14 mouse cellular contexts compared by ENCODE assay signal in the genomic region with DNA sequence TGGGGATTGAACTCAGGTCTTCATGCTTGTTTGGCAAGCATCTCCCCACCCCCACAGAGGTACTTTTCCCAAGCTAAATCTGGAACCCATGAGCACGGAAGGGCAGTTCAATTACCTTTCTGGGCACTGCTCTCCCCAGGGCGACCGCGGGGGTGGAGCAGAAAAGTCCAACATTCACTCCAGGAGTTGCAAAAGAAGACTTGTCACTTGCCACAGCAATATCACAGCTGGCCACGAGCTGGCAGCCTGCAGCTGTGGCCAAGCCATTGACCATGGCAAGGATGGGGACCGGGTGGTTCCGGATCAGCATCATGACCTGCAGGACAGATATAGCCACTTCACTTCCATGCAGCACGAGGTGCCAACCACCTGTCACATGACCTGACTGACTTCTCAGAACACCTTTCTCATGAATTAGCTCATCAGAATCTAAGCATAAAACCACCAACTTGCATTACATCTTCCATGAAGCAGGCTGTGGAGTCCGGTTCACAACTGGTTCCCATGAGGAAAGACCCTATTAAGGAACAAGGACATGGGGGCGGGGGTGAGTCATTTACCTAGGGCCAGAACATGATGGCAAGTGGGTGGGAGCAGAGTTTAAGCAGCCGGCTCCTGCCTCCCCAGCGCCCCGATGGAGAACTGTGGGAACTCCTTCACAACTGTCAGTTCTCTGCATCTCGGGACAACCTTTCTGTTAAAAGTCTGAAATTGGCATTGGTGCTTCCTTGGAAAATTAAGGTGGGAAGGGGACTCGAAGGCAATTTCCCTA. TPM values are rescaled to one million over a fixed set of nuclear protein-coding genes. Genes with fewer than 3 reads are reported as not detected.
DNase-seq lines count a peak whose midpoint lies in the region; ATAC-seq and TF ChIP-seq lines count a peak whose summit lies in the region.
"Had no signal": no experiment of that assay in that cellular context is flagged by ENCODE, and none has a peak within 500 bp of the region (broad histone marks: within the 10 kb centered on the region; RNA-seq: fewer than 3 reads in every experiment).

No protein-coding gene starts in this region.

- H3K4me1 ChIP-seq in liver, adult 2 months (ENCODE audit: control insufficient read depth, insufficient read depth, low read length) = peaks cover 21% of the 10 kb centered on the region
- no peaks in the 10 kb centered on the region for H3K4me1 ChIP-seq in liver, embryonic 11.5 days (replicated peaks; ENCODE audit: control insufficient read depth, insufficient read depth, low read length)
- peaks cover 22% of the 10 kb centered on the region for H3K4me1 ChIP-seq in embryonic facial prominence, embryonic 10.5 days

- H3K9me3 ChIP-seq in liver, embryonic 11.5 days (ENCODE audit: control insufficient read depth, low read length) = no peaks in the 10 kb centered on the region
- H3K9me3 ChIP-seq in embryonic facial prominence, embryonic 10.5 days = no peaks in the 10 kb centered on the region
- H3K9me3 ChIP-seq: G1E; hindbrain, embryonic 10.5 days; liver, embryonic 13.5 days had no signal

- H3K4me3 ChIP-seq in liver, adult 2 months (ENCODE audit: insufficient read depth, low read depth, low read length) = no peak overlapping the region
- no peak overlapping the region for H3K4me3 ChIP-seq in liver, embryonic 11.5 days (ENCODE audit: low read depth, low read length)
- no peak overlapping the region for H3K4me3 ChIP-seq in embryonic facial prominence, embryonic 10.5 days
- H3K4me3 ChIP-seq: heart, adult 2 months; hindbrain, embryonic 10.5 days; liver, embryonic 13.5 days had no signal

- no peak overlapping the region for H3K9ac ChIP-seq in liver, adult 2 months (ENCODE audit: low read depth, low read length)
- H3K9ac ChIP-seq in liver, embryonic 11.5 days (ENCODE audit: low read depth, low read length) = no peak overlapping the region
- H3K9ac ChIP-seq: liver, embryonic 13.5 days had no signal

- peak; percentile 81 for TF ChIP-seq CTCF in liver, adult 2 months (IDR thresholded peaks at IDR 0.05; ENCODE audit: low read depth, low read length)

- H3K36me3 ChIP-seq in liver, adult 2 months (ENCODE audit: control insufficient read depth, insufficient read depth, low read length) = peaks cover 3% of the 10 kb centered on the region
- no peaks in the 10 kb centered on the region for H3K36me3 ChIP-seq in liver, embryonic 11.5 days (ENCODE audit: control insufficient read depth, insufficient read depth, low read length)
- H3K36me3 ChIP-seq in embryonic facial prominence, embryonic 10.5 days (replicated peaks) = no peaks in the 10 kb centered on the region
- H3K36me3 ChIP-seq: G1E; hindbrain, embryonic 10.5 days; liver, embryonic 13.5 days had no signal

- DNase-seq in adrenal gland, adult 2 months = peak; percentile 48
- DNase-seq in adrenal gland, postnatal 4 days (ENCODE audit: low spot score in 2 of 2) = no peak
- DNase-seq in liver, adult 2 months (ENCODE audit: extremely low read depth, low read depth, low spot score) = peak; percentile 97
- DNase-seq in liver, embryonic 11.5 days (ENCODE audit: low spot score) = no peak
- peak; percentile 28 for DNase-seq in embryonic facial prominence, embryonic 10.5 days (ENCODE audit: low spot score)
- peak; percentile 29 for DNase-seq in lung, postnatal 25 days (ENCODE audit: low spot score)
- DNase-seq in c-Kit-positive CD71-positive TER-119-positive erythroid progenitor cells, embryonic 14.5 days (ENCODE audit: low spot score) = no peak
- DNase-seq: cerebellum, postnatal 25 days; heart, adult 2 months; liver, embryonic 13.5 days; spleen, adult 18-20 months had no signal

- H3K4me2 ChIP-seq in liver, embryonic 11.5 days = no peak overlapping the region
- H3K4me2 ChIP-seq: liver, embryonic 13.5 days had no signal

- ATAC-seq in liver, embryonic 11.5 days (replicated peaks; ENCODE audit: low FRiP score) = no peak
- no peak for ATAC-seq in frontal cortex, adult (ENCODE audit: low TSS enrichment)

- TF ChIP-seq POLR2A in liver, adult 2 months (IDR thresholded peaks at IDR 0.05; ENCODE audit: extremely low read depth, insufficient read depth, low read length) = no peak

- WGBS in liver, adult 2 months = 33% methylated on average over 15 of the region's 15 CpGs
- 74% methylated on average over 15 of the region's 15 CpGs for WGBS in liver, embryonic 11.5 days
- WGBS in embryonic facial prominence, embryonic 10.5 days = 75% methylated on average over 15 of the region's 15 CpGs

- H3K79me2 ChIP-seq in liver, adult 2 months (ENCODE audit: control insufficient read depth, insufficient read depth, low read length) = no peaks in the 10 kb centered on the region

- no peaks in the 10 kb centered on the region for H3K27me3 ChIP-seq in liver, adult 2 months (ENCODE audit: control insufficient read depth, insufficient read depth, low read length)
- peaks cover 3% of the 10 kb centered on the region; the same call in 1 of the 2 replicates for H3K27me3 ChIP-seq in liver, embryonic 11.5 days (replicated peaks; ENCODE audit: control insufficient read depth, insufficient read depth, low read length)
- no peaks in the 10 kb centered on the region for H3K27me3 ChIP-seq in embryonic facial prominence, embryonic 10.5 days (replicated peaks; ENCODE audit: low read depth, poor library complexity, severe bottlenecking)

- H3K27ac ChIP-seq in liver, adult 2 months (replicated peaks; ENCODE audit: insufficient read depth, low read depth, low read length) = peak overlapping the region; percentile 71
- no peak overlapping the region for H3K27ac ChIP-seq in liver, embryonic 11.5 days (ENCODE audit: low read depth, low read length)
- H3K27ac ChIP-seq in embryonic facial prominence, embryonic 10.5 days (replicated peaks) = no peak overlapping the region
- H3K27ac ChIP-seq: heart, adult 2 months; hindbrain, embryonic 10.5 days; liver, embryonic 13.5 days had no signal

RNA-seq across cellular contexts. Expression of gene Echdc3, which starts 17.2 kb away (rescaled TPM):
- total RNA-seq in adrenal gland, adult 2 months (2021) = 10 to 100 TPM; 40.3 to 69.0 TPM
- 58.0 and 70.1 TPM in 2 replicates for polyA plus RNA-seq in adrenal gland, adult 2 months (2012; rRNA removed)
- 10 to 100 TPM; 46.5 to 52.3 TPM for total RNA-seq in adrenal gland, postnatal 4 days (2021)
- 101 and 103 TPM in 2 replicates for total RNA-seq in liver, adult 2 months (2014; rRNA removed)
- 125 and 139 TPM in 2 replicates for polyA plus RNA-seq in liver, adult 2 months (2012; rRNA removed)
- polyA plus RNA-seq in liver, embryonic 11.5 days (2014; fragmentation: Nextera tagmentation; extraction: Ambion mirVana) = 5.3 and 6.4 TPM in 2 replicates
- 2.5 and 3.1 TPM in 2 replicates for polyA plus RNA-seq in embryonic facial prominence, embryonic 10.5 days (2016; fragmentation: Nextera tagmentation; extraction: Ambion mirVana)
- polyA plus RNA-seq: G1E had no signal

Comparison
In these comparisons a context has a peak if more than half of its experiments do, and no peak if none do; other contexts are left out.
1. DNase-seq: peak in adrenal gland, adult 2 months (single experiment), liver, adult 2 months (single experiment), embryonic facial prominence, embryonic 10.5 days (single experiment) and lung, postnatal 25 days (single experiment); none in adrenal gland, postnatal 4 days (0 of 2), liver, embryonic 11.5 days (single experiment) and c-Kit-positive CD71-positive TER-119-positive erythroid progenitor cells, embryonic 14.5 days (single experiment).